Mouse (Mus musculus) layer of hippocampus, postnatal 14 days (tissue): ENCODE data around the gene Tsr2. TPM values are rescaled to one million over a fixed set of nuclear protein-coding genes. Genes with fewer than 3 reads are reported as not detected.
A peak's percentile ranks its signal among the peaks of the same experiment; 100 is the strongest.

Source experiments
- DNase-seq, 2 experiments: peaks; one replicate each; pipeline ENCODE4 v3.0.0; 2021 to 2022; ENCODE audit warnings: low spot score in 2 of 2, mixed read lengths in 1 of 2
- total RNA-seq, 2 experiments: library from RNA; stranded (reverse); gene quantifications; 2 replicates each; pipeline ENCODE4 v1.2.3; 2021

The Tsr2 gene
- total RNA-seq, 2 experiments from 2014 or later: 51.2 to 61.5 TPM

DNA sequence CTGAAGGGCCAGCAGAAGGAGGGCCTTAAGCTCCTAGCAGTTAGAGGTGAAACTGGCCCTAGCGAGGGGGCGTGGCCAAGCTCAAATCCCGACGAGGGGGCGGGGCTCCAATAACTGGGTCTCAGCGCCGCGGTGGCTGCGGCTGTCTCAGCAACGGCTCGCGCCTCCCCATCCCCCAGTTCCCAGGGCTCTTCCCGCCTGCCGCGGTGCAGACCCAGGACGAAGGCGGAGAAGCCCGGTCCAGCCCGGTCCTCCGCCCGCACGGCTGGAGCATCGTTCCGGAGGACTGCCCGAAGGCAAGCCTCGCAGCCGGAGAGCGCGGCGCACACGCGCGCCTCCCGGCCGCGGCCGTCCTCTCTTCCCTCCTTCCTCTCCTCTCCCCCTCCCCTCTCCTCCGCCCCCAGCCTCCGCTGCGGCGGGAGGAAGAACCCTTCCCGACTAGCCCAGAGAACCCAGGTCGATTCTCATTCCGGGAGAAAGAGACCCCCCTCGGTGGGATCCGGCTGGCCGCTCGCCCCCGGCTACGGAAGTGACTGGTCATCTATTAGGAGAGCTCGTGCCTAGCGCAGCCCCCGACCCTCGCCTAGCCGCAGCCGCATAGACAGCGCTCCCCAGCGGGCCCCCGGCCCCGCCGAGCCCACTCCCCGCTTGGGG, 49.4 kb downstream of the Tsr2 start:
- peak; percentile 73 to 79 for DNase-seq

DNA sequence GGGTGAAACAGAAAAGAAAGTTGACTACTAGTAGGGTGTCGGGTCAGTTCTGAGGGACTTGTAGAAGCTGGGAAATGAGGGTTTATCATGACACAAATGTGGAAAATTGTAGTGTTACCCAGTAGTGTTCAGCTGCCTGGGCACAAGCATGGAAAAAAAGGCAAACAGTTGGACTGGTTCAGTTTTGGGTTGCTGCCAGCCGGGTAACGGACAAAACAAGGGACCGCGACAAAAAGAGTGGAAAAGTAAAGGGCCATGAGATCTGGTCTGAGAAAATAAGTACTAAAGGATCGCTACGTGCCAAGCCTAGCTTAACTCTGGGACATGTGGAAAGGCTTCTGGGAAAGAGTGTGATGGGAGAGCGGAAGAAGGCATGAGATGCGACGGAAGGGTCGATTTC, 50.0 kb downstream of the Tsr2 start:
- no peak for DNase-seq

DNA sequence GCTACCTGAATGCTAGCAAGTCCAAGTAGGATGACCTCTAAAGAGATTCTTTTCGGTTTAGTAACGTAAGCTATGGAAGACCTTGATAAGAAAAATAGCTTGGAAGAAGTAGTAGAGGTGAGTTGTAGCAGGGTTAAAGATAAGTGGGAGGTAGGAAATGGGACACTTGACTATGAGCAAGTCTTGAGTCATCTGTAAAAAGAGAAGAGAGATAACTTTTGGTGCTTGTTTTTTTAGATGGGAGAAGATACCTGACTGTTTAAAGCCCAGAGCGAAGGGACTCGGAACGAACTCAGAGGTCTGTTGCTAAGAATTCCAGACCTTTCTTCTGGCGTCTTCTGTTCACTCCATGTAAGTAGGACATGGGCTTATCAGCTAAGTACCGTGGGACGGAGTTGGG, 50.5 kb downstream of the Tsr2 start, which contains the start of gene Fgd1:
Gene Fgd1, plus strand, starts transcription at position 301 of the 400 bp plus-strand sequence.
- DNase-seq: no peak

DNA sequence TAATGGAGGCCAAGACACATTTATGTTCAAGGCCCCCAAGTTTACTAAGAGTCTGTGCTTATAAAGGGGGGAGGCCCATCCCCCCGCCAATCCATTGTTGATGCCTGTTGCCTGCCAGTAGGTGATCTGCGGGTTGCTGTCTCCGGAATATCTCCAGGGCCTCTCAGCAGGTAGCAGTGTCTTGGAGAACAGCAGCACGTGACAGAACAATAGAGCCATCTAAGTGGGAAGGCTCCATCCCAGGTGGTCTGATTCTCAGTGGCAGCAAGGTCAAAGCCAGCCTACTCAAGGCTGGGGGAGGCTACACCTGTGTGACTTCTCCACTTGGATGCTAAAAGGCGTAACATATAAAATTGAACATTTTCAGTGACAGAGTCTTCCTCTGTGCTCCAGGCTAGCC, 55.1 kb downstream of the Tsr2 start:
- DNase-seq: no peak

Other genes starting within 250 kb of the Tsr2 start
- gene Gnl3l, start 79.2 kb downstream of the Tsr2 start, total RNA-seq: 100 to 1,000 TPM; 198 to 216 TPM
- gene Fgd1, start 50.4 kb downstream of the Tsr2 start, total RNA-seq: 10 to 100 TPM; 24.4 to 24.6 TPM
- gene Wnk3, start 101.5 kb upstream of the Tsr2 start, total RNA-seq: 10 to 100 TPM; 34.0 to 34.6 TPM
- 10 to 100 TPM; 45.5 to 47.5 TPM for gene Fam120c, start 247.6 kb upstream of the Tsr2 start, total RNA-seq